Mouse (Mus musculus): Measurements from ENCODE around the gene Vwa3b. TPM values are rescaled to one million over a fixed set of nuclear protein-coding genes. Genes with fewer than 3 reads are reported as not detected.

Gene Vwa3b
- polyA plus RNA-seq, 1 experiment from 2014 or later, result 0.50 TPM

DNA sequence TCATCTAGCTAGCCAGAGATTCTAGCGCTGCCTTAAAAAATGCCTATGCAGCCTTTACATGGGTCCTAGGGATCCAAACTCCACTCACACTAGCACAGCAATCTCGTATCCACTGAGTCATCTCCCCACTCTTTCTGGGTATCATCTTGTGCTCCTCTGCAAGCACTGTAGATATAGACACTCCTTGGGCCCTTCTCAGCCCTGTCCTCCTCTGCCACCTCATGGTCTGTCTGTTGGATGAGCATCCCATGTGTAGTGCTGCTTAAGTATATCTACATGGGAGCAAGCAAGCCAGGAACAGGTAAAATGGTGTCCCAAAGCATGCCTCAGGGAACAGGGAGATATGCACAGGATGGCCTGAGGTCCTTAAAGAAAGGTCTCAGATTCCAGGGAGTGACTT, 151.5 kb downstream of the Vwa3b start:
- H3K36me3 ChIP-seq (ENCODE audit: control insufficient read depth, insufficient read depth, low read length), result no peaks in the 10 kb centered on the region

DNA sequence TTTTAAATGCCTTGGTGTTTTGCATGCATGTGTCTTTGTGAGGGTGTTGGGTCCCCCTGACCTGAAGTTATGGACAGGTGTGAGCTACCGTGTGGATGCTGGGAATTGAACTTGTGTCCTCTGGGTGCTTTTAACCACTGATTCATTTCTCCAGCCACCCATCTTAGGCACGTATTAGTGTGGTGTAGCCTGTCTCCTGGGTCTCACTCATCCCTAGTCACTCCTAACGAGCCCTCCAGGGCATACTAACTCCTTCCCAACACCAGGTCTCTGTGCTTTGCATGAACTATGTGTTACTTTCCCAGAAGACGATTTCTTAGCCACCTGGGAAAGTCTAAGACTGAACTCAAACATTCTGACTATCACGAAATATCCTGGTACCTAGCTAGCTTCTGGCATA, 153.5 kb downstream of the Vwa3b start:
- no peak overlapping the region for H3K27ac ChIP-seq (replicated peaks in 1 of 2; ENCODE audit: control insufficient read depth in 1 of 2, insufficient read depth in 1 of 2, low read depth in 2 of 2, low read length in 2 of 2)
- H3K27me3 ChIP-seq (ENCODE audit: control insufficient read depth, insufficient read depth, low read length), result no peaks in the 10 kb centered on the region

More for the DNA sequence above, 151.5 kb downstream of the Vwa3b start:
- Histone ChIP-seq H3K9me3 (ENCODE audit: control insufficient read depth, low read length) (no peaks in the 10 kb centered on the region), H3K4me2 (ENCODE audit: low read length) (no peak overlapping the region), H3K27ac (replicated peaks in 1 of 2; ENCODE audit: control insufficient read depth in 1 of 2, insufficient read depth in 1 of 2, low read depth in 2 of 2, low read length in 2 of 2) (no peak overlapping the region), H3K4me1 (ENCODE audit: control insufficient read depth in 2 of 2, insufficient read depth in 2 of 2, low read length in 2 of 2) (no peaks in the 10 kb centered on the region), H3K27me3 (ENCODE audit: control insufficient read depth, insufficient read depth, low read length) (no peaks in the 10 kb centered on the region), H3K4me3 (ENCODE audit: control insufficient read depth in 1 of 2, insufficient read depth in 1 of 2, low read depth in 1 of 2, low read length in 2 of 2) (no peak overlapping the region), H3K9ac (ENCODE audit: low read length) (no peak overlapping the region)
- no peak for ATAC-seq (ENCODE audit: insufficient number of reproducible peaks, insufficient read depth, low FRiP score, low read depth)
- WGBS, result 73% methylated on average over 2 of the region's 2 CpGs

DNA sequence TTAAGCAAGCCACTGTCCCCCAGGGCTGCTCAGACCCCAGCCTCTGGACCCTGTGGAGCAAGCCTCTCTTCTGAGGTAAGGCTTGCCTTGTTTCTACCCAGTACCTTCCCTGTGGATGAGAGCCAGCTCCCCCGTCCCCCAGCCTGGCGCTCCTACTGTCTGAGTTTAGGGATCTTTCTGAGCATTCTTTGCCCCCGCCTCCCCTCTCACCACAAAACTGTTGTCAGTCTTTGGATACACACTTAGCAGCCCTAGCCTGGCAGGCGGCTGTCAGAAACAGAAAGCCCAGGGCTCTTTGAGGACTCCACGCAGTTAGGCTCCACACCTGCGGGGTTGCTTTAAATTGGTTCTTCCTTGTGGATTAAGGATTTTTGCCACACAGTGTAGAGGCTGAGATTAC, 160.7 kb downstream of the Vwa3b start:
- Histone ChIP-seq H3K4me1 (ENCODE audit: control insufficient read depth in 2 of 2, insufficient read depth in 2 of 2, low read length in 2 of 2) (no peaks in the 10 kb centered on the region), H3K4me3 (ENCODE audit: control insufficient read depth in 1 of 2, insufficient read depth in 1 of 2, low read depth in 1 of 2, low read length in 2 of 2) (no peak overlapping the region), H3K9ac (ENCODE audit: low read length) (no peak overlapping the region), H3K27me3 (ENCODE audit: control insufficient read depth, insufficient read depth, low read length) (peaks cover 6% of the 10 kb centered on the region; the same call in 1 of the 2 replicates), H3K9me3 (ENCODE audit: control insufficient read depth, low read length) (no peaks in the 10 kb centered on the region), H3K36me3 (ENCODE audit: control insufficient read depth, insufficient read depth, low read length) (no peaks in the 10 kb centered on the region), H3K27ac (replicated peaks in 1 of 2; ENCODE audit: control insufficient read depth in 1 of 2, insufficient read depth in 1 of 2, low read depth in 2 of 2, low read length in 2 of 2) (no peak overlapping the region), H3K4me2 (ENCODE audit: low read length) (no peak overlapping the region)
- WGBS, result 67% methylated on average over 6 of the region's 6 CpGs
- ATAC-seq (ENCODE audit: insufficient number of reproducible peaks, insufficient read depth, low FRiP score, low read depth), result no peak

More for the DNA sequence above, 153.5 kb downstream of the Vwa3b start:
- ATAC-seq (ENCODE audit: insufficient number of reproducible peaks, insufficient read depth, low FRiP score, low read depth), result no peak
- Histone ChIP-seq H3K4me3 (ENCODE audit: control insufficient read depth in 1 of 2, insufficient read depth in 1 of 2, low read depth in 1 of 2, low read length in 2 of 2) (no peak overlapping the region), H3K9me3 (ENCODE audit: control insufficient read depth, low read length) (no peaks in the 10 kb centered on the region), H3K9ac (ENCODE audit: low read length) (no peak overlapping the region), H3K36me3 (ENCODE audit: control insufficient read depth, insufficient read depth, low read length) (no peaks in the 10 kb centered on the region), H3K4me2 (ENCODE audit: low read length) (no peak overlapping the region), H3K4me1 (ENCODE audit: control insufficient read depth in 2 of 2, insufficient read depth in 2 of 2, low read length in 2 of 2) (no peaks in the 10 kb centered on the region)
- 70% methylated on average over 5 of the region's 5 CpGs for WGBS

DNA sequence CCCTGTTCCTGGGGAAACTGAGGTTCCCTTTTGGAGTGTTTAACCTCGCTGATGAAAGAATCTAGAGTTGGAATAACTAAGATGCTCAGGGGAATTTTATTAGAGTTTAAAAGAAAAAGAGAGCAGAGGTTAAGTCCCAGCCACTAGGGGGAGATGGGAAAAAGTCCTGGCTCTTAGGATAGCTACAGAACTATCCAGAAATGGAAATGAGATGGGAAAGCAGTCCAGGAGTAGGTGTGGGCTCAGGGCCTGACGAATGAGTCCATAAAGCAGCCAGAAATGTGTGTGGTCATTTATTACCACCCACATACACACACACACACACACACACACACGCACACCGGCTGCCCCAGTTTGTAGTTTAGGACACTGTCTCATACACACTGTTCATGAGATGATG, 168.2 kb downstream of the Vwa3b start:
- H3K9ac ChIP-seq (ENCODE audit: low read length), result no peak overlapping the region
- 52% methylated on average over 4 of the region's 4 CpGs for WGBS
- no peaks in the 10 kb centered on the region for H3K36me3 ChIP-seq (ENCODE audit: control insufficient read depth, insufficient read depth, low read length)
- no peaks in the 10 kb centered on the region for H3K27me3 ChIP-seq (ENCODE audit: control insufficient read depth, insufficient read depth, low read length)
- no peak overlapping the region for H3K4me2 ChIP-seq (ENCODE audit: low read length)
- H3K4me3 ChIP-seq (ENCODE audit: control insufficient read depth in 1 of 2, insufficient read depth in 1 of 2, low read depth in 1 of 2, low read length in 2 of 2), result no peak overlapping the region
- no peaks in the 10 kb centered on the region for H3K9me3 ChIP-seq (ENCODE audit: control insufficient read depth, low read length)
- no peaks in the 10 kb centered on the region for H3K4me1 ChIP-seq (ENCODE audit: control insufficient read depth in 2 of 2, insufficient read depth in 2 of 2, low read length in 2 of 2)
- no peak for ATAC-seq (ENCODE audit: insufficient number of reproducible peaks, insufficient read depth, low FRiP score, low read depth)
- H3K27ac ChIP-seq (replicated peaks in 1 of 2; ENCODE audit: control insufficient read depth in 1 of 2, insufficient read depth in 1 of 2, low read depth in 2 of 2, low read length in 2 of 2), result no peak overlapping the region

DNA sequence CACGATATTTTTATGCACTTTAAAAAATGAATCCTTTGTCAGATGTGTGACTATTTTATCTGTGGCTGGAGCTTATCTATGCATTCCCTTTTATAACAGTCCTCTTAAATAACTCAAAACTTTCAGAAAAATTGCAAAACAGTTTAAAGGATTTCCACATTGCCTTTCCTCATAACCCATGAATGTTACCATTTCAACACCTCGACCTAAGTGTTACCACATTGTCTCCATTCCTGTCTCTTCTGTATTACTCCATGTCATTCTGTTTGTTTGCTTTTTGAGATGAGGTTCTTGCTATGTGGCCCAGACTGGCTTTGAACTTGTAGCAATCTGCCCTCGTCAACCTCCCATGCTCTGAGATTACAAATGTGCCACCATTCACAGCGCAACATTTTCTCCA, 175.0 kb downstream of the Vwa3b start:
- Histone ChIP-seq H3K4me3 (ENCODE audit: control insufficient read depth in 1 of 2, insufficient read depth in 1 of 2, low read depth in 1 of 2, low read length in 2 of 2) (no peak overlapping the region), H3K36me3 (ENCODE audit: control insufficient read depth, insufficient read depth, low read length) (no peaks in the 10 kb centered on the region), H3K9ac (ENCODE audit: low read length) (no peak overlapping the region), H3K27me3 (ENCODE audit: control insufficient read depth, insufficient read depth, low read length) (no peaks in the 10 kb centered on the region), H3K4me1 (ENCODE audit: control insufficient read depth in 2 of 2, insufficient read depth in 2 of 2, low read length in 2 of 2) (no peaks in the 10 kb centered on the region), H3K27ac (replicated peaks in 1 of 2; ENCODE audit: control insufficient read depth in 1 of 2, insufficient read depth in 1 of 2, low read depth in 2 of 2, low read length in 2 of 2) (no peak overlapping the region), H3K4me2 (ENCODE audit: low read length) (no peak overlapping the region), H3K9me3 (ENCODE audit: control insufficient read depth, low read length) (no peaks in the 10 kb centered on the region)
- ATAC-seq (ENCODE audit: insufficient number of reproducible peaks, insufficient read depth, low FRiP score, low read depth), result no peak
- WGBS, result 72% methylated on average over 4 of the region's 4 CpGs

DNA sequence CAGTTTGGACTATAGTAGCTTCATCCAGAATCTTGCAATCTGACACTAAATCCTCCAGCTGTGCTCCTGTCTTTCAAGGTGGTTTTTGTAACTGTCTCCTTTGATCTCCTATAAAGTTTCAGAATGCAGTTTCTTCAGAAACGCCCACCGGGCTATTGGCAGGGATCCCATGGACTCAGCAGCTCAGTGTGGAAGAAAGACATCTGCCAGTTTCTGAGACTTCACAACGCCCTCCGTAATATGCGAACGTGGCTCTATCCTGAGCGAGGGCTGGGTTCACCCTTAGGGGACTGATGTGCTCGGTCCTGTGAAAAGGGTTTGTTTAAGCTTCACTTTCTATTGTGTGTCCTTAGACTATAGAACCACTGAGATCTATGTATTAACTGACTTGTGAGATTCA, 181.3 kb downstream of the Vwa3b start:
- Histone ChIP-seq H3K4me2 (ENCODE audit: low read length) (no peak overlapping the region), H3K9ac (ENCODE audit: low read length) (no peak overlapping the region), H3K9me3 (ENCODE audit: control insufficient read depth, low read length) (no peaks in the 10 kb centered on the region), H3K4me1 (ENCODE audit: control insufficient read depth in 2 of 2, insufficient read depth in 2 of 2, low read length in 2 of 2) (no peaks in the 10 kb centered on the region), H3K27me3 (ENCODE audit: control insufficient read depth, insufficient read depth, low read length) (no peaks in the 10 kb centered on the region), H3K4me3 (ENCODE audit: control insufficient read depth in 1 of 2, insufficient read depth in 1 of 2, low read depth in 1 of 2, low read length in 2 of 2) (no peak overlapping the region), H3K36me3 (ENCODE audit: control insufficient read depth, insufficient read depth, low read length) (no peaks in the 10 kb centered on the region), H3K27ac (replicated peaks in 1 of 2; ENCODE audit: control insufficient read depth in 1 of 2, insufficient read depth in 1 of 2, low read depth in 2 of 2, low read length in 2 of 2) (no peak overlapping the region)
- WGBS, result 72% methylated on average over 8 of the region's 8 CpGs
- no peak for ATAC-seq (ENCODE audit: insufficient number of reproducible peaks, insufficient read depth, low FRiP score, low read depth)

DNA sequence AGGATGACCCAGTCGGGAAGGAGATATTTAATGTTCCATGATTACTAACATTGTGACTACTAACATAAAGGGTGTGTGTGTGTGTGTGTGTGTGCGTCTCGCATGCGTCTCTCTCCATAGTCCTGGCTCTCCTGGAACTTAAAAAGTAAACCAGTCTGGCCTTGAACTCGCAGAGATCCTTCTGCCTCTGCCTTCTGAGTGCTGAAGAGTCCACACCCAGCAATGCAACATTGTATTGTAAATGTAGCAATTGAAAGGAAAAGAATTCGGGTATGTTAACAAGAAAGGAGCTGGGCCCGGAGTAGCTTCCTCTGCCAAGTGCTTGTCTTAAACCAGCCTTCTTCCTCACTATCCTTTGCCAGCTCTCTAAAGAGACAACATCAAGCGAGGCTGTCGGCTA, 186.0 kb downstream of the Vwa3b start:
- Histone ChIP-seq H3K4me2 (ENCODE audit: low read length) (no peak overlapping the region), H3K4me3 (ENCODE audit: control insufficient read depth in 1 of 2, insufficient read depth in 1 of 2, low read depth in 1 of 2, low read length in 2 of 2) (no peak overlapping the region), H3K27ac (replicated peaks in 1 of 2; ENCODE audit: control insufficient read depth in 1 of 2, insufficient read depth in 1 of 2, low read depth in 2 of 2, low read length in 2 of 2) (no peak overlapping the region), H3K9ac (ENCODE audit: low read length) (no peak overlapping the region), H3K9me3 (ENCODE audit: control insufficient read depth, low read length) (no peaks in the 10 kb centered on the region), H3K27me3 (ENCODE audit: control insufficient read depth, insufficient read depth, low read length) (no peaks in the 10 kb centered on the region), H3K36me3 (ENCODE audit: control insufficient read depth, insufficient read depth, low read length) (no peaks in the 10 kb centered on the region), H3K4me1 (ENCODE audit: control insufficient read depth in 2 of 2, insufficient read depth in 2 of 2, low read length in 2 of 2) (no peaks in the 10 kb centered on the region)
- 83% methylated on average over 9 of the region's 9 CpGs for WGBS
- no peak for ATAC-seq (ENCODE audit: insufficient number of reproducible peaks, insufficient read depth, low FRiP score, low read depth)

DNA sequence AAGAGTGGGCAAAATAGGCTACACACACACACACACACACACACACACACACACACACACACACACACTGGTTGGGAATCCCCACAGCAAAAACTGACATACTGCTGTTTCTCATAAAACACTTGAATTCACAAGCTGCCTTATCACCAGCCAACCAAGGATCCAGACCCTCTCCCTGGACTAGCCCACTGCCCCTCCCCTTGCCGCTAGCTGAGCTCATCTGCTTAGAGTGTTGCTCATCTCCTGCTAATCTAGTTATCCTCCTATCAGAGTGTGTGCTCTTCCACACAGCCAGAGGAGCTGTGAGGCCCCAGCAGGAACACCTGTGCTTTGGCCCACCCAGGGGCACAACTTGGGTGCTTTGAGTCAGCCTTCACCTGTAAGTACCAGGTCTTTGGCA, 187.7 kb downstream of the Vwa3b start, which contains the start of gene Cnga3:
TSS of gene Cnga3 (plus strand) at position 291 of the 400 bp plus-strand sequence.
- Histone ChIP-seq H3K4me3 (ENCODE audit: control insufficient read depth in 1 of 2, insufficient read depth in 1 of 2, low read depth in 1 of 2, low read length in 2 of 2) (no peak within 1 kb of the TSS), H3K4me1 (ENCODE audit: control insufficient read depth in 2 of 2, insufficient read depth in 2 of 2, low read length in 2 of 2) (no peaks in the 10 kb centered on the region), H3K9me3 (ENCODE audit: control insufficient read depth, low read length) (no peaks in the 10 kb centered on the region), H3K9ac (ENCODE audit: low read length) (no peak within 1 kb of the TSS), H3K4me2 (ENCODE audit: low read length) (no peak within 1 kb of the TSS), H3K27me3 (ENCODE audit: control insufficient read depth, insufficient read depth, low read length) (peaks cover 3% of the 10 kb centered on the region; the same call in 1 of the 2 replicates), H3K36me3 (ENCODE audit: control insufficient read depth, insufficient read depth, low read length) (no peaks in the 10 kb centered on the region), H3K27ac (replicated peaks in 1 of 2; ENCODE audit: control insufficient read depth in 1 of 2, insufficient read depth in 1 of 2, low read depth in 2 of 2, low read length in 2 of 2) (no peak within 1 kb of the TSS)
- 44% methylated on average over 1 of the region's 1 CpGs for WGBS
- no peak for ATAC-seq (ENCODE audit: insufficient number of reproducible peaks, insufficient read depth, low FRiP score, low read depth)

Data from heart, embryonic 14.5 days (tissue).